Mouse (Mus musculus) kidney, adult 2 months (tissue): Measurements from ENCODE around the gene Esrrb. TPM values are rescaled to one million over a fixed set of nuclear protein-coding genes. Genes with fewer than 3 reads are reported as not detected.

Source experiments
- DNase-seq: peaks from one replicate; pipeline ENCODE4 v3.0.0; 2021
- H3K27ac ChIP-seq: fragments of 200-500 bp; 2 replicates; pipeline ENCODE4 v1.5.1; 2012; ENCODE audit warnings: low read depth, low read length, control low read depth, inconsistent platforms; ENCODE audit not compliant: insufficient read depth
- H3K27me3 ChIP-seq: fragments of 200-500 bp; replicated peaks from 2 replicates; pipeline ENCODE4 v1.6.1; 2012; ENCODE audit warnings: mild to moderate bottlenecking, moderate library complexity, low read length, inconsistent platforms; ENCODE audit not compliant: control insufficient read depth, insufficient read depth
- H3K36me3 ChIP-seq: fragments of 200-500 bp; 2 replicates; pipeline ENCODE4 v1.6.1; 2012; ENCODE audit warnings: mild to moderate bottlenecking, moderate library complexity, low read length, inconsistent platforms; ENCODE audit not compliant: control insufficient read depth, insufficient read depth
- H3K4me1 ChIP-seq: fragments of 200-500 bp; 2 replicates; pipeline ENCODE4 v1.6.1; 2011; ENCODE audit warnings: low read length; ENCODE audit not compliant: control insufficient read depth, insufficient read depth
- H3K4me3 ChIP-seq: fragments of 200-500 bp; 2 replicates; pipeline ENCODE4 v1.5.1; 2011; ENCODE audit warnings: mild to moderate bottlenecking, low read depth, low read length, control low read depth; ENCODE audit not compliant: insufficient read depth
- CTCF ChIP-seq: fragments of 200-500 bp; conservative IDR thresholded peaks from 2 replicates; pipeline ENCODE4 v1.5.1; 2011; ENCODE audit warnings: low read depth, mild to moderate bottlenecking, control low read depth, low read length, moderate library complexity, mixed read lengths; ENCODE audit not compliant: insufficient read depth, insufficient read length
- POLR2A ChIP-seq: fragments of 200-500 bp; IDR thresholded peaks from one replicate; pipeline ENCODE4 v1.6.1; 2011; ENCODE audit warnings: low read depth, low read length, control low read depth
- WGBS: fragments of 180-500 bp; shearing (Covaris S2); methylation state at CpG from one replicate; pipeline ENCODE4 v1.1.7; 2018; 5-methylcytosine and 5-hydroxymethylcytosine counted together
- polyA plus RNA-seq: library from polyadenylated mRNA; depleted of rRNA; stranded (reverse); fragments of >200 nt; gene quantifications from 2 replicates; pipeline ENCODE4 v1.2.3, GENCODE M21; 2012

Esrrb gene
- polyA plus RNA-seq, 1 experiment, result 16.7 TPM

GRCm38 (mm10) chr12:86435651-86436050 lies 74.7 kb downstream of the Esrrb start:
- DNase-seq, result no peak
- peaks cover 14% of the 10 kb centered on the region for H3K4me1 ChIP-seq
- H3K36me3 ChIP-seq, result no peaks in the 10 kb centered on the region
- H3K27me3 ChIP-seq, result no peaks in the 10 kb centered on the region
- H3K27ac ChIP-seq, result no peak overlapping the region
- TF ChIP-seq CTCF (no peak), POLR2A (no peak)
- 66% methylated on average over 13 of the region's 13 CpGs for WGBS
- no peak overlapping the region for H3K4me3 ChIP-seq

GRCm38 (mm10) chr12:86450848-86451247 lies 89.9 kb downstream of the Esrrb start:
- Histone ChIP-seq H3K36me3 (no peaks in the 10 kb centered on the region), H3K27ac (no peak overlapping the region), H3K4me3 (no peak overlapping the region), H3K4me1 (no peaks in the 10 kb centered on the region), H3K27me3 (no peaks in the 10 kb centered on the region)
- DNase-seq, result no peak
- 80% methylated on average over 5 of the region's 5 CpGs for WGBS
- no peak for TF ChIP-seq POLR2A
- TF ChIP-seq CTCF, result no peak

GRCm38 (mm10) chr12:86455009-86455408 lies 94.1 kb downstream of the Esrrb start:
- no peaks in the 10 kb centered on the region for H3K36me3 ChIP-seq
- TF ChIP-seq POLR2A (no peak), CTCF (no peak)
- H3K27ac ChIP-seq, result no peak overlapping the region
- no peaks in the 10 kb centered on the region for H3K4me1 ChIP-seq
- WGBS, result 58% methylated on average over 1 of the region's 1 CpGs
- no peak overlapping the region for H3K4me3 ChIP-seq
- H3K27me3 ChIP-seq, result no peaks in the 10 kb centered on the region
- DNase-seq, result no peak

GRCm38 (mm10) chr12:86462742-86463470 lies 102.0 kb downstream of the Esrrb start:
- TF ChIP-seq POLR2A (no peak), CTCF (no peak)

GRCm38 (mm10) chr12:86464385-86464784 lies 103.5 kb downstream of the Esrrb start:
- DNase-seq, result no peak
- H3K27me3 ChIP-seq, result no peaks in the 10 kb centered on the region
- no peak overlapping the region for H3K27ac ChIP-seq
- no peaks in the 10 kb centered on the region for H3K4me1 ChIP-seq
- H3K4me3 ChIP-seq, result no peak overlapping the region
- no peaks in the 10 kb centered on the region for H3K36me3 ChIP-seq
- TF ChIP-seq CTCF, result no peak
- TF ChIP-seq POLR2A, result no peak
- WGBS, result 72% methylated on average over 1 of the region's 1 CpGs

More at GRCm38 (mm10) chr12:86462742-86463470, 102.0 kb downstream of the Esrrb start:
- no peak overlapping the region for H3K27ac ChIP-seq
- WGBS, result 61% methylated on average over 9 of the region's 9 CpGs
- no peaks in the 10 kb centered on the region for H3K36me3 ChIP-seq
- no peaks in the 10 kb centered on the region for H3K27me3 ChIP-seq
- H3K4me3 ChIP-seq, result no peak overlapping the region
- no peaks in the 10 kb centered on the region for H3K4me1 ChIP-seq
- no peak for DNase-seq

GRCm38 (mm10) chr12:86466180-86466579 lies 105.3 kb downstream of the Esrrb start:
- WGBS, result 39% methylated on average over 4 of the region's 4 CpGs
- no peak for DNase-seq
- no peak for TF ChIP-seq CTCF
- no peak for TF ChIP-seq POLR2A
- Histone ChIP-seq H3K4me1 (no peaks in the 10 kb centered on the region), H3K27ac (no peak overlapping the region), H3K36me3 (no peaks in the 10 kb centered on the region), H3K4me3 (no peak overlapping the region), H3K27me3 (no peaks in the 10 kb centered on the region)

- H3K36me3 ChIP-seq, result no peaks in the 10 kb centered on the region
- no peak overlapping the region for H3K4me3 ChIP-seq
- no peaks in the 10 kb centered on the region for H3K27me3 ChIP-seq
- no peak for DNase-seq
- TF ChIP-seq POLR2A, result no peak
- no peak for TF ChIP-seq CTCF
- 67% methylated on average over 23 of the region's 23 CpGs for WGBS
- H3K4me1 ChIP-seq, result no peaks in the 10 kb centered on the region
- H3K27ac ChIP-seq, result no peak overlapping the region
These were observed 109.0 kb downstream of the Esrrb start for GRCm38 (mm10) chr12:86469919-86470318.
